Mouse (Mus musculus): ENCODE results near the gene Magea2. TPM values are rescaled to one million over a fixed set of nuclear protein-coding genes. Genes with fewer than 3 reads are reported as not detected.

Magea2 gene
- not detected for polyA plus RNA-seq (2017; shearing (Covaris generic))

GRCm38 (mm10) chrX:155093566-155093965 lies at the start of gene Magea2:
Gene Magea2, minus strand, starts transcription at chrX:155093666.

DNA sequence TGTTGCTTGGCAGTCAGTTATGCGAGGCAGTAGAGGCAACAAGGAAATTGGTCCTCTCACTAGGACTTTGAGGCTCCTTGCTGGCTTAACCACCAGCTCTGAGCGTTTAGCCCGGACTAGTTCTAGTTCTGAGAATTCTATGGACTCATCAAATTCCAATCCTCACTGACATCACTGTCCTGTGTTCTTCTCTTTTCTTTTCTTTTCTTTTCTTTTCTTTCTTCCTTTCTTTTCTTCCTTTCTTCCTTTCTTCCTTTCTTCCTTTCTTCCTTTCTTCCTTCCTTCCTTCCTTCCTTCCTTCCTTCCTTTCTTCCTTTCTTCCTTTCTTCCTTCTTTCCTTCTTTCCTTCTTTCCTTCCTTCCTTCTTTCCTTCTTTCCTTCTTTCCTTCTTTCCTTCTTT lies 34.8 kb upstream of the Magea2 start, which contains the start of gene Cldn34b2:
Gene Cldn34b2, minus strand, starts transcription at position 101 of the 400 bp plus-strand sequence.

GRCm38 (mm10) chrX:155089693-155090092 lies 3.8 kb downstream of the Magea2 start, which contains the start of gene Magea1:
Gene Magea1, minus strand, starts transcription at chrX:155089793.

DNA sequence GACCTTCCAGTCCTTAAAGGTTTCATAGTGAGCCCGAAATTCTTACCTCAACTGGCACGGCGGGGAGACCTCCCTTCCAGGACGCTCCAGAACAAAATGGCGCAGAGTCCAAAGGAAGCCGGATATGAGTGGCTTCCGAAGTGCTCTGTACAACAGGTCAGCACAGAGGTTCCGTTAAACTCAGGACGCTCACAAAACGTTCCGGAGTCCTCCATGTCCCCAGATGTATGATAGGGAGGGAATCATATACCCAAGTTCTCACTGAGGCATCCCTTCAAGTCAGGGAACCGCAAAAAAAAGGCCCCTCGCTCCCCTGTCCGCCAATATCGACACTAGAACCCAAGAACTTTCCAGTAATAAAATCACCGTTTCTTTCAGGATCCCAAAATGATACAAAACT lies 30.4 kb downstream of the Magea2 start, which contains the start of gene Magea5:
Gene Magea5, minus strand, starts transcription at position 101 of the 400 bp plus-strand sequence.

DNA sequence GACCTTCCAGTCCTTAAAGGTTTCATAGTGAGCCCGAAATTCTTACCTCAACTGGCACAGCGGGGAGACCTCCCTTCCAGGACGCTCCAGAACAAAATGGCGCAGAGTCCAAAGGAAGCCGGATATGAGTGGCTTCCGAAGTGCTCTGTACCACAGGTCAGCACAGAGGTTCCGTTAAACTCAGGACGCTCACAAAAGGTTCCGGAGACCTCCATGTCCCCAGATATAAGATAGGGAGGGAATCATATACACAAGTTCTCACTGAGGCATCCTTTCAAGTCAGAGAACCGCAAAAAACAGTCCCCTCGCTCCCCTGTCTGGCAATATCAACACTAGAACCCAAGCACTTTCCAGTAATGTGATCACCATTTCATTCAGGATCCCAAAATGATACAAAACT lies 97.7 kb downstream of the Magea2 start, which contains the start of gene Magea8:
Gene Magea8, minus strand, starts transcription at position 101 of the 400 bp plus-strand sequence.

Other genes with a start within 250 kb of the Magea2 start
- not detected for gene Cldn34b1, start 203.4 kb downstream of the Magea2 start, polyA plus RNA-seq (2017; shearing (Covaris generic))
- gene Magea6, start 157.7 kb downstream of the Magea2 start, polyA plus RNA-seq (2017; shearing (Covaris generic)): not detected
- gene Magea3, start 144.2 kb downstream of the Magea2 start, polyA plus RNA-seq (2017; shearing (Covaris generic)): not detected
- not detected for gene Magea8, start 97.8 kb downstream of the Magea2 start, polyA plus RNA-seq (2017; shearing (Covaris generic))
- gene Magea5, start 30.5 kb downstream of the Magea2 start, polyA plus RNA-seq (2017; shearing (Covaris generic)): not detected
- gene Magea1, start 3.9 kb downstream of the Magea2 start, polyA plus RNA-seq (2017; shearing (Covaris generic)): not detected
- gene Cldn34b2, start 34.7 kb upstream of the Magea2 start, polyA plus RNA-seq (2017; shearing (Covaris generic)): not detected
- gene Sat1, start 122.8 kb upstream of the Magea2 start, polyA plus RNA-seq (2017; shearing (Covaris generic)): 336 TPM
- 107 TPM for gene Acot9, start 168.8 kb upstream of the Magea2 start, polyA plus RNA-seq (2017; shearing (Covaris generic))
- 47.9 TPM for gene Prdx4, start 247.1 kb upstream of the Magea2 start, polyA plus RNA-seq (2017; shearing (Covaris generic))